Mouse (Mus musculus): ENCODE measurements around the gene Rce1. TPM values are rescaled to one million over a fixed set of nuclear protein-coding genes. Genes with fewer than 3 reads are reported as not detected.

Rce1 gene
- total RNA-seq, 2 experiments from 2014 or later, result 9.1 to 10.3 TPM

Small RNA genes within 50 kb of the gene (microRNA-seq; reads per million reads assigned to microRNA genes)
- gene Mir6986, result 1.1 to 1.6 reads per million in 2 experiments

Other genes with a start within 250 kb of the Rce1 start
- gene Kdm2a, start 227.4 kb downstream of the Rce1 start, total RNA-seq (2021), result 10 to 100 TPM; 34.9 to 44.1 TPM
- 1 to 10 TPM; 5.4 to 5.8 TPM for gene Rhod, start 186.2 kb downstream of the Rce1 start, total RNA-seq (2021)
- 1 to 10 TPM; 4.2 to 7.2 TPM for gene Syt12, start 148.2 kb downstream of the Rce1 start, total RNA-seq (2021)
- 1 to 10 TPM in 1 of 2 experiments, not detected in 1; 1.2 TPM for gene 2010003K11Rik, start 127.1 kb downstream of the Rce1 start, total RNA-seq (2021)
- 10 to 100 TPM; 44.9 to 96.4 TPM for gene Pcx, start 115.2 kb downstream of the Rce1 start, total RNA-seq (2021)
- gene Lrfn4, start 10.0 kb downstream of the Rce1 start, total RNA-seq (2021), result 1 to 10 TPM; 5.4 to 8.5 TPM
- gene Gm960, start 73.0 kb upstream of the Rce1 start, total RNA-seq (2021), result not detected
- under 1 TPM; 0.22 to 0.98 TPM for gene Sptbn2, start 85.5 kb upstream of the Rce1 start, total RNA-seq (2021)
- 1 to 10 TPM; 7.8 to 8.6 TPM for gene Rbm4b, start 130.9 kb upstream of the Rce1 start, total RNA-seq (2021)
- gene Rbm4, start 168.3 kb upstream of the Rce1 start, total RNA-seq (2021), result 10 to 100 TPM; 38.8 to 43.3 TPM
- gene Gm21992, start 186.0 kb upstream of the Rce1 start, total RNA-seq (2021), result 10 to 100 TPM; 15.4 to 19.4 TPM
- gene Rbm14, start 186.0 kb upstream of the Rce1 start, total RNA-seq (2021), result 10 to 100 TPM; 16.6 to 17.9 TPM
- gene Ccs, start 213.7 kb upstream of the Rce1 start, total RNA-seq (2021), result 10 to 100 TPM; 30.0 to 30.6 TPM
- under 1 TPM in 1 of 2 experiments, not detected in 1; 0.10 TPM for gene Ccdc87, start 213.7 kb upstream of the Rce1 start, total RNA-seq (2021)
- 10 to 100 TPM; 73.4 to 76.3 TPM for gene Ctsf, start 229.5 kb upstream of the Rce1 start, total RNA-seq (2021)